Mouse (Mus musculus) C2C12 (cell line): ENCODE results near the gene Hmgb1.

Source experiments
- CTCF ChIP-seq: IDR thresholded peaks from one replicate; pipeline ENCODE4 v1.5.1; 2011; ENCODE audit not compliant: control insufficient read depth, insufficient read depth, insufficient read length
- FOSL1 ChIP-seq: IDR thresholded peaks from one replicate; pipeline ENCODE4 v1.8.0; 2011; ENCODE audit warnings: mild to moderate bottlenecking, low read length; ENCODE audit not compliant: poor library complexity, insufficient read depth, severe bottlenecking
- MAX ChIP-seq: IDR thresholded peaks from one replicate; pipeline ENCODE4 v1.6.1; 2011; ENCODE audit warnings: mild to moderate bottlenecking, control low read depth
- MYOD1 ChIP-seq: IDR thresholded peaks from one replicate; pipeline ENCODE4 v1.6.1; 2011; ENCODE audit warnings: low read depth; ENCODE audit not compliant: control insufficient read depth, insufficient read length
- MYOG ChIP-seq: IDR thresholded peaks from one replicate; pipeline ENCODE4 v1.6.1; 2011; ENCODE audit not compliant: control insufficient read depth, insufficient read length; ENCODE audit errors: extremely low read depth
- USF1 ChIP-seq: IDR thresholded peaks from one replicate; pipeline ENCODE4 v1.6.1; 2011; ENCODE audit warnings: low read depth, mild to moderate bottlenecking, control low read depth, moderate library complexity

DNA sequence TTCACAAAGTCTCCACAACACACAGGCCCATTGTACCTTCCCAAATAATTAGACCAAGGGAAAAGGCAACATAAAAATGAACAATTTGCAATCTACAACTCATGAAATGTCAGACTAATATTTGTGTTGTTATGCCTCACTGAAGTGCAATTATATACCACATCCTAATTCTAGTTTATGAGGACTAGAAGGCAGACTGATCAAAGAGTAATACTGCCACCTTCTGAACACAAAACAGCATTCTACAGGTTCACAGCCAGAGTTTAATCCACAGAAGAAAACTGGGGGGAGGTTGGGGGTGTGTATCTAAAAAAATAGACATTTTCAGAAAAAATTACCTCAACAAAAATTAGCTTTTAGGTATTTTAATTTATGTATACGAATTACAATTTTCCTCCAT is 135.3 kb downstream of the Hmgb1 start:
- no peak for TF ChIP-seq CTCF
- TF ChIP-seq MYOD1 = no peak
- TF ChIP-seq MYOG = no peak
- no peak for TF ChIP-seq USF1
- TF ChIP-seq MAX = no peak
- no peak for TF ChIP-seq FOSL1
